8 mouse cellular contexts compared by ENCODE assay signal in the genomic region with DNA sequence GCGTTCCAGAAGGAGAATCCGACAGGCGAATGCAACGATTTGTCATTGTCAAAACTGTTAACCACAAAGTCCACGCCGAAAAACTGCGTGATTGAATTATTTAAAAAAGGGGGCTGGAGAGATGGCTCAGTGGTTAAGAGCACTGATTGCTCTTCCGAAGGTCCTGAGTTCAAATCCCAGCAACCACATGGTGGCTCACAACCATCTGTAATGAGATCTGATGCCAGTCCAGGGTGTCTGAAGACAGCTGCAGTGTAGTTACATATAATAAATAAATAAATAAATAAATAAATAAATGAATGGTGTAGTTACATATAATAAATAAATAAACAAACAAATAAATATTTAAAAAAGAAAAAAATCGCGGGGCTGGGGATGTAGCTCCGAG. TPM values are rescaled to one million over a fixed set of nuclear protein-coding genes. Genes with fewer than 3 reads are reported as not detected.
DNase-seq lines count a peak whose midpoint lies in the region; ATAC-seq and TF ChIP-seq lines count a peak whose summit lies in the region.
"Not testable (repeated sequence)": the region's sequence is repeated elsewhere in the genome, so short reads cannot be mapped to it uniquely, and the experiment has no call there.

No protein-coding gene starts in this region.

- H3K36me3 ChIP-seq in G1E (replicated peaks), result peaks cover 27% of the 10 kb centered on the region
- H3K36me3 ChIP-seq in heart, embryonic 11.5 days (ENCODE audit: control insufficient read depth, insufficient read depth, low read length); hindbrain, embryonic 16.5 days (ENCODE audit: control insufficient read depth, insufficient read depth, low read length); liver, postnatal 0 days (replicated peaks; ENCODE audit: insufficient read depth, low read length); midbrain, embryonic 15.5 days (replicated peaks); stomach, embryonic 15.5 days: not testable (repeated sequence)
- peaks cover 22% of the 10 kb centered on the region for H3K36me3 ChIP-seq in limb, embryonic 10.5 days

- not testable (repeated sequence) for H3K9me3 ChIP-seq in G1E (replicated peaks); heart, embryonic 11.5 days (replicated peaks; ENCODE audit: control insufficient read depth, low read length); hindbrain, embryonic 16.5 days (ENCODE audit: control insufficient read depth, low read length); limb, embryonic 10.5 days (replicated peaks); liver, postnatal 0 days (ENCODE audit: low read length); midbrain, embryonic 15.5 days; stomach, embryonic 15.5 days

- not testable (repeated sequence) for TF ChIP-seq POLR2A in embryonic fibroblast, embryonic 13.5 days (IDR thresholded peaks at IDR 0.05; ENCODE audit: low read depth, low read length)

- TF ChIP-seq EP300 in liver, postnatal 0 days (IDR thresholded peaks at IDR 0.05; ENCODE audit: low read depth), result not testable (repeated sequence)

- peaks cover 15% of the 10 kb centered on the region for H3K4me1 ChIP-seq in G1E (ENCODE audit: insufficient read depth, low read depth, low read length)
- H3K4me1 ChIP-seq in embryonic fibroblast, embryonic 13.5 days (ENCODE audit: control insufficient read depth, insufficient read depth, low read length); heart, embryonic 11.5 days (ENCODE audit: control insufficient read depth, insufficient read depth, low read length); hindbrain, embryonic 16.5 days (ENCODE audit: control insufficient read depth, insufficient read depth, low read depth, low read length); limb, embryonic 10.5 days; liver, postnatal 0 days (ENCODE audit: insufficient read depth); midbrain, embryonic 15.5 days; stomach, embryonic 15.5 days: not testable (repeated sequence)

- peak overlapping the region; percentile 59 for H3K4me2 ChIP-seq in heart, embryonic 11.5 days
- peak overlapping the region; percentile 77 for H3K4me2 ChIP-seq in hindbrain, embryonic 16.5 days (ENCODE audit: low read length)
- peak overlapping the region; percentile 73 for H3K4me2 ChIP-seq in liver, postnatal 0 days (ENCODE audit: low read depth, low read length)
- H3K4me2 ChIP-seq in midbrain, embryonic 15.5 days, result peak overlapping the region; percentile 54
- peak overlapping the region; percentile 52 for H3K4me2 ChIP-seq in stomach, embryonic 15.5 days

- H3K4me3 ChIP-seq in G1E (ENCODE audit: low read depth, low read length), result peak overlapping the region; percentile 74
- not testable (repeated sequence) for H3K4me3 ChIP-seq in embryonic fibroblast, embryonic 13.5 days (ENCODE audit: insufficient read depth, low read length)
- peak overlapping the region; percentile 61 for H3K4me3 ChIP-seq in heart, embryonic 11.5 days (ENCODE audit: low read depth, low read length)
- H3K4me3 ChIP-seq in hindbrain, embryonic 16.5 days (ENCODE audit: low read length), result peak overlapping the region; percentile 57
- H3K4me3 ChIP-seq in limb, embryonic 10.5 days, result peak overlapping the region; percentile 75
- H3K4me3 ChIP-seq in liver, postnatal 0 days (ENCODE audit: low read depth, low read length), result peak overlapping the region; percentile 64
- H3K4me3 ChIP-seq in midbrain, embryonic 15.5 days, result peak overlapping the region; percentile 78
- H3K4me3 ChIP-seq in stomach, embryonic 15.5 days (replicated peaks), result peak overlapping the region; percentile 58

- H3K27ac ChIP-seq in embryonic fibroblast, embryonic 13.5 days (ENCODE audit: insufficient read depth, low read length), result peak overlapping the region; percentile 32; the same call in 1 of the 2 replicates
- H3K27ac ChIP-seq in heart, embryonic 11.5 days (ENCODE audit: low read depth, low read length), result peak overlapping the region; percentile 98; the same call in 1 of the 2 replicates
- peak overlapping the region; percentile 61 for H3K27ac ChIP-seq in hindbrain, embryonic 16.5 days (ENCODE audit: low read depth, low read length)
- peak overlapping the region; percentile 99 for H3K27ac ChIP-seq in limb, embryonic 10.5 days
- peak overlapping the region; percentile 96 for H3K27ac ChIP-seq in liver, postnatal 0 days (ENCODE audit: low read depth)
- peak overlapping the region; percentile 99 for H3K27ac ChIP-seq in midbrain, embryonic 15.5 days
- H3K27ac ChIP-seq in stomach, embryonic 15.5 days, result peak overlapping the region; percentile 98

- peak overlapping the region; percentile 52; the same call in 1 of the 2 replicates for H3K9ac ChIP-seq in heart, embryonic 11.5 days (ENCODE audit: low read depth, low read length)
- 0 out of 2 replicates have a peak overlapping the region, but pooled peaks have one; percentile 46 for H3K9ac ChIP-seq in hindbrain, embryonic 16.5 days (ENCODE audit: low read depth, low read length)
- not testable (repeated sequence) for H3K9ac ChIP-seq in liver, postnatal 0 days (replicated peaks); midbrain, embryonic 15.5 days; stomach, embryonic 15.5 days

- WGBS in heart, embryonic 11.5 days (ENCODE audit: insufficient replicate concordance), result 35% methylated on average over 11 of the region's 11 CpGs
- WGBS in hindbrain, embryonic 16.5 days, result 31% methylated on average over 11 of the region's 11 CpGs
- WGBS in limb, embryonic 10.5 days, result 36% methylated on average over 11 of the region's 11 CpGs
- 23% methylated on average over 11 of the region's 11 CpGs for WGBS in liver, postnatal 0 days (ENCODE audit: insufficient replicate concordance)
- 34% methylated on average over 11 of the region's 11 CpGs for WGBS in midbrain, embryonic 15.5 days
- WGBS in stomach, embryonic 15.5 days, result 23% methylated on average over 11 of the region's 11 CpGs

- H3K27me3 ChIP-seq in G1E (ENCODE audit: insufficient read depth, low read length); heart, embryonic 11.5 days (ENCODE audit: control insufficient read depth, insufficient read depth, low read length); hindbrain, embryonic 16.5 days (replicated peaks; ENCODE audit: control insufficient read depth, insufficient read depth, low read length); liver, postnatal 0 days (ENCODE audit: insufficient read depth, low read length); midbrain, embryonic 15.5 days (replicated peaks); stomach, embryonic 15.5 days (replicated peaks): not testable (repeated sequence)
- H3K27me3 ChIP-seq in limb, embryonic 10.5 days (ENCODE audit: low read depth, poor library complexity, severe bottlenecking), result 0 out of 2 replicates have a peak, but pooled peaks cover 26% of the 10 kb centered on the region

- not testable (repeated sequence) for TF ChIP-seq CTCF in G1E (IDR thresholded peaks at IDR 0.05; ENCODE audit: low read depth, low read length); embryonic fibroblast, embryonic 13.5 days (IDR thresholded peaks at IDR 0.05; ENCODE audit: borderline replicate concordance, insufficient read depth, low read length); liver, postnatal 0 days (IDR thresholded peaks at IDR 0.05; ENCODE audit: low read depth)

- not testable (repeated sequence) for ATAC-seq in G1E (ENCODE audit: extremely low read depth, insufficient number of reproducible peaks, low FRiP score, poor library complexity, severe bottlenecking); heart, embryonic 11.5 days (replicated peaks; ENCODE audit: insufficient number of reproducible peaks, low FRiP score, low TSS enrichment); hindbrain, embryonic 16.5 days; liver, postnatal 0 days; stomach, embryonic 15.5 days (ENCODE audit: insufficient read depth, low FRiP score, low read depth)
- peak; percentile 55 for ATAC-seq in midbrain, embryonic 15.5 days (replicated peaks)

- not testable (repeated sequence) for DNase-seq in G1E (ENCODE audit: low spot score); limb, embryonic 10.5 days (ENCODE audit: low spot score); liver, postnatal 0 days

RNA-seq across cellular contexts. Expression of a gene that starts 36.2 kb away (rescaled TPM):
- total RNA-seq in G1E (2014; fragmentation: Nextera tagmentation) (125 and 128 TPM in 2 replicates), G1E (2017) (15.4 and 17.0 TPM in 2 replicates)
- 133 and 141 TPM in 2 replicates for polyA plus RNA-seq in G1E (2012)
- polyA plus RNA-seq in embryonic fibroblast, embryonic 13.5 days (2011; ENCODE audit: insufficient read length, low read depth, missing spikeins), result 49.1 and 57.0 TPM in 2 replicates
- polyA plus RNA-seq in heart, embryonic 11.5 days (2014; fragmentation: Nextera tagmentation; extraction: Ambion mirVana), result 39.8 and 45.1 TPM in 2 replicates
- polyA plus RNA-seq in hindbrain, embryonic 16.5 days (2015; fragmentation: Nextera tagmentation; extraction: Ambion mirVana), result 16.4 and 24.1 TPM in 2 replicates
- 12.3 and 14.0 TPM in 2 replicates for polyA plus RNA-seq in limb, embryonic 10.5 days (2016; fragmentation: Nextera tagmentation; extraction: Ambion mirVana)
- polyA plus RNA-seq in liver, postnatal 0 days (2015; fragmentation: Nextera tagmentation; extraction: Ambion mirVana), result 5.7 and 6.4 TPM in 2 replicates
- 23.2 and 25.3 TPM in 2 replicates for polyA plus RNA-seq in midbrain, embryonic 15.5 days (2015; fragmentation: Nextera tagmentation; extraction: Ambion mirVana)
- polyA plus RNA-seq in stomach, embryonic 15.5 days (2015; fragmentation: Nextera tagmentation; extraction: Ambion mirVana), result 17.7 and 19.9 TPM in 2 replicates

Comparison
In these comparisons a context has a peak if more than half of its experiments do, and no peak if none do; other contexts are left out.
1. H3K27ac ChIP-seq: peak in every context shown above with its lines; median percentile 99 in limb, embryonic 10.5 days; 99 in midbrain, embryonic 15.5 days; 98 in heart, embryonic 11.5 days; 98 in stomach, embryonic 15.5 days; 96 in liver, postnatal 0 days; 61 in hindbrain, embryonic 16.5 days; 32 in embryonic fibroblast, embryonic 13.5 days.